Mouse (Mus musculus) forebrain, embryonic 11.5 days (tissue): Measurements from ENCODE around the gene Itgb3bp. TPM values are rescaled to one million over a fixed set of nuclear protein-coding genes. Genes with fewer than 3 reads are reported as not detected.
A peak's percentile ranks its signal among the peaks of the same experiment; 100 is the strongest.

ENCODE experiments used
- ATAC-seq: fragments of 200-750 bp; cut with Nextera tagmentation; replicated peaks from 2 replicates; pipeline ENCODE4 v1.8.0; 2017; ENCODE audit warnings: moderate TSS enrichment; ENCODE audit not compliant: low FRiP score
- DNase-seq: peaks from one replicate; pipeline ENCODE4 v3.0.0-alpha.2; 2017; ENCODE audit warnings: low spot score
- H3K27ac ChIP-seq: fragments of 300-500 bp; sonication (generic); 2 replicates; pipeline ENCODE4 v1.5.1; 2014; ENCODE audit warnings: low read depth, low read length
- H3K27me3 ChIP-seq: fragments of 300-500 bp; sonication (generic); 2 replicates; pipeline ENCODE4 v1.6.1; 2014; ENCODE audit warnings: mild to moderate bottlenecking, low read length, mixed read lengths; ENCODE audit not compliant: control insufficient read depth, insufficient read depth
- H3K36me3 ChIP-seq: fragments of 300-500 bp; sonication (generic); 2 replicates; pipeline ENCODE4 v1.6.1; 2014; ENCODE audit warnings: mild to moderate bottlenecking, low read length, moderate library complexity, mixed read lengths; ENCODE audit not compliant: control insufficient read depth, insufficient read depth
- H3K4me1 ChIP-seq: fragments of 300-500 bp; sonication (generic); replicated peaks from 2 replicates; pipeline ENCODE4 v1.6.1; 2014; ENCODE audit warnings: low read length, mixed read lengths; ENCODE audit not compliant: control insufficient read depth, insufficient read depth
- H3K4me2 ChIP-seq: fragments of 300-500 bp; sonication (generic); 2 replicates; pipeline ENCODE4 v1.6.1; 2014; ENCODE audit warnings: low read depth, mild to moderate bottlenecking, low read length, moderate library complexity, mixed read lengths; ENCODE audit not compliant: severe bottlenecking
- H3K4me3 ChIP-seq: fragments of 300-500 bp; sonication (generic); 2 replicates; pipeline ENCODE4 v1.5.1; 2014; ENCODE audit warnings: low read depth, low read length
- H3K9ac ChIP-seq: fragments of 300-500 bp; sonication (generic); 2 replicates; pipeline ENCODE4 v1.6.1; 2014; ENCODE audit warnings: low read length
- H3K9me3 ChIP-seq: fragments of 300-500 bp; sonication (generic); 2 replicates; pipeline ENCODE4 v1.6.1; 2016; ENCODE audit warnings: low read length, mixed read lengths; ENCODE audit not compliant: control insufficient read depth
- WGBS: fragments of 180-500 bp; shearing (Covaris S2); extraction: QIAGEN DNeasy Blood & Tissue Kit; methylation state at CpG from one replicate; pipeline ENCODE4 v1.1.7; 2014; 5-methylcytosine and 5-hydroxymethylcytosine counted together
- polyA plus RNA-seq: library from polyadenylated mRNA; unstranded; fragments of >200 nt; fragmentation: Nextera tagmentation; extraction: Ambion mirVana; gene quantifications from 2 replicates; pipeline ENCODE4 v1.2.1, GENCODE M21; 2014

The Itgb3bp gene
- polyA plus RNA-seq, 1 experiment from 2014 or later = 57.3 TPM

DNA sequence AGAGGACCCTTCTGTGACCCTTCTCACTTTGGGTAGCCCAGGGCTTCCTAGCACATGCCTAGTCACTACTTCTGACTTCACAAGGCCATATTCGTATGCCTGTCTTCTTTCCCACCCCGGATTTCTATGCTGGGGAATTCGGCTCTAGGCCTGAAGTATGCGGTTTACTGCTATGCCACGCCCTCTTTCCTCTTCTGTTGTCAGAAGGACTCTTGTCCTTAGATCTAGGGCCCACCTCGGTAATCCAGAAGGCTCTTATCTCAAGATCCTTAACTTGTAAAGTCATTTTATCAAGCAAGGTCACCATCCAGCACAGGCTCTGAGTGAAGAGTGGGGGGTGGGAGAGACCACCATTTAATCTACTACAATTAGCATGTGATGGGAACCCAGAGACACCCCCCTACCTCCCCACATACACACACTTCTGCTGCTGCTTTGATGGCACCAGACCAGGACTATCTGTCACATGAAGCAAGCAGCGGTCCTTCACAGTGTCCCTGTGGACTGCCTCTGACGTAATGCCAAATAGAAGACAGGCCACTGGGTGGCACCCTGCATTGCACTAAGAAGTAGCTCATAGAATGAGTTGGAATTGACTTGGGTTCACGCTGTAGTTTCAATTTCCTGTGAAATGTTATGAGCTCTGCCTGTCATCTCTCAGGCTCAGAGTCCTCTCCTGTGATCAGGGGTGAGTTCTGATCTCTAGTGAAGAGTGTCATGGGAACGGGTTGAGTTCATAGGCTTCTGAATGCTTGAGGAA is 12.2 kb upstream of the Itgb3bp start:
- Histone ChIP-seq H3K4me1 (no peaks in the 10 kb centered on the region), H3K27me3 (no peaks in the 10 kb centered on the region), H3K9me3 (no peaks in the 10 kb centered on the region), H3K4me2 (no peak overlapping the region), H3K4me3 (no peak overlapping the region), H3K36me3 (no peaks in the 10 kb centered on the region), H3K27ac (no peak overlapping the region), H3K9ac (no peak overlapping the region)
- no peak; the same call in 1 of the 2 replicates for ATAC-seq
- no peak for DNase-seq
- 88% methylated on average over 10 of the region's 10 CpGs for WGBS

DNA sequence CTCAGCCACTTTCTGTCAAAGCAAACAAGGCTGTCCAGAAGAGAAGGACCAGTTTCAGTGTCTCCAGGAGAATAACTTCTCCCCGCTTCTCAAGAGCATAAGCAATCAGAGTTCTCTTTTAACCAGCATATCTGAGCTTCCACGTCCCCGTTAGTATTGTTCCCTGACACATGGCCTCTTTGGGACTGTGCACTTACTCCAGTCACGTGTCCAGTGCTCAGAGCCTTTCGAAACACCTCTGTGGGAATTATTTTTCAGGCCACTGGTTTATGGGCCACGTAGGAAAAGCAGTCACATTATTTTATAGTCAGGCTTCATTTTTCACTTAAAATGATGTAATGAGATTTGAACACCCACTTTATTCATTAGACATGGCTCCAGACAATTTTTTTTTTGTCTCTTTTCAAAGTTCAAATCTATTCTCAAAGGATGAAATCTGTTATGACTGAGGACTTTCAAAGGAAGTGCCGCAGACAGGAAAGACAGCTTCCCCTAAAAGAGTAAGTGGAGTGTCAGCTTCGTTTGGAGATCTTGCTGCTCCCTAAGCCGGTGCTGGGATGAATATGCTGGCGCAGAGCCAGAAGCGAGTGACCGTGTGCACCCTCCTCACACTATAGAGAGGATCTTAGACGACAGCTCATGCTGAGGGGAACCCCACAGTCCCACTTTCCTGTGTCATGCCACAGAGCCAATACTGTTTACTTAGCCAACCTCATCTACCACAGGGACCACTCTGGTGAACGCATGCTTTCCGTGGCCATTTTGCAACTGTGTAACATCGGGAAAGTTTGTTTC is 10.3 kb upstream of the Itgb3bp start:
- Histone ChIP-seq H3K4me2 (no peak overlapping the region), H3K27ac (no peak overlapping the region), H3K4me1 (no peaks in the 10 kb centered on the region), H3K27me3 (no peaks in the 10 kb centered on the region), H3K9ac (no peak overlapping the region), H3K4me3 (no peak overlapping the region), H3K9me3 (no peaks in the 10 kb centered on the region), H3K36me3 (no peaks in the 10 kb centered on the region)
- no peak for ATAC-seq
- DNase-seq = no peak
- WGBS = 77% methylated on average over 16 of the region's 16 CpGs

DNA sequence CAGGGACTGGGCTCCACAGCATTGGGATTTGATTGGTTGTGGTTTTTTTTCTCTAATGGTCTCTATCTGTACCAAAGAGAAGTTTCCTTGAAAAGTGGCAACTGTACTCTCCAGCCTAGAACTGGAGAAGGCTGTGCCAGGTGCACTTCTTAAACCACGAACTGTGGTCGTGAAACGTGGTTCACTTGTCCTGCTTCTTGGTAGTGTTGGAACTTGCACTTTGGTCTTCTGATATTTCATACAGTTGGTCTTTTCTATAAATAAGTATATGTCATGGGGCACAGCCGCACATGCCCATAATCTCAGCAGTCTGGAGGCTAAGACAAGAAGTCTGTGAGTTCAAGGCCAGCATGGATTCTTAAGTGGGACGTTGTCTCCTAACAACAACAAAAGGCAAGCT is 6.7 kb upstream of the Itgb3bp start:
- Histone ChIP-seq H3K9me3 (no peaks in the 10 kb centered on the region), H3K27ac (no peak overlapping the region), H3K4me3 (no peak overlapping the region), H3K36me3 (no peaks in the 10 kb centered on the region), H3K27me3 (no peaks in the 10 kb centered on the region), H3K9ac (no peak overlapping the region), H3K4me1 (no peaks in the 10 kb centered on the region), H3K4me2 (no peak overlapping the region)
- 94% methylated on average over 5 of the region's 5 CpGs for WGBS
- no peak for ATAC-seq
- no peak for DNase-seq

DNA sequence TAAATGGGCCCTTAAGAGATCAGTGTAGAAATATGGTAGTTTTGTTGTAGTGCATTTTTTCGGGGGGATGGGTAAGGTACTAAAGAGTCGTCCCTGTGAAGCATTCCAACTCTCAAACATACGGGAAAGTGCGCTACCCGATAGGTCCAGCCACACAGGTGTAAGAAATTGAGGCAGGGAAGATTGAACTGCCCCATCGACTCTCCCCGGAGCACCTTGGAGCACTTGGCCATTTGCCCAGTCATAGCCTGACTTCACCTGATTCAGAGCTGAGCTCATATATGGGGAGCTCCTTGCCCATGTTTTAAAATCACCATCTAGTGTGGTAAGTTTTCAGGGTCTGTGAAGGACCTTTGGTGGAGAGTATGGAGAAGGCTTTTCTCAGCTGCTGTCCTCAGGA is 5.2 kb upstream of the Itgb3bp start:
- DNase-seq (no peak), ATAC-seq (no peak)
- 93% methylated on average over 7 of the region's 7 CpGs for WGBS

DNA sequence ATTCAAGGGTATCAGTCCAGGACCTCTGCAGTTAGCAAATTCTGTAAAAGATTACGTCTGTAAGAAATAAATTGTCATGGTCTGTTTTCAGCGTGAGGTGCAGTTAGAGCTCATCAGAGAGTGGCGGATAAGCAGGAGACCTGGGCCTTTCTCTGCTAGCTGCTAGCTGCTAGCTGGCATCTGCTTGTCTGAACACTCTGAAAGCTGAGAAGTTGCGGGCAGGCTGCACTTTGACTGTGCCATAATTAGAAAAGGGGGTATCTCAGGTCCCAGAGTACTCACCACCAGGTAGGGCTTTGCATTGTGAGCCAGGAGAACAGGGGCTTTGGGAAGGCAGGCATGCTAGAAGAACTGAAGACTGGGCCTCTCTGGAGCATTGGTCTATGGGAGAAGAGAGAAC is 2.2 kb upstream of the Itgb3bp start:
- Histone ChIP-seq H3K27ac (no peak overlapping the region), H3K9me3 (no peaks in the 10 kb centered on the region), H3K27me3 (no peaks in the 10 kb centered on the region), H3K4me1 (no peaks in the 10 kb centered on the region), H3K4me2 (no peak overlapping the region), H3K36me3 (no peaks in the 10 kb centered on the region), H3K4me3 (no peak overlapping the region), H3K9ac (no peak overlapping the region)
- 91% methylated on average over 4 of the region's 4 CpGs for WGBS
- DNase-seq = no peak
- no peak for ATAC-seq

More for the DNA sequence above, 5.2 kb upstream of the Itgb3bp start:
- no peak overlapping the region for H3K9ac ChIP-seq
- no peaks in the 10 kb centered on the region for H3K27me3 ChIP-seq
- no peak overlapping the region for H3K4me3 ChIP-seq
- H3K9me3 ChIP-seq = no peaks in the 10 kb centered on the region
- no peak overlapping the region for H3K27ac ChIP-seq
- no peaks in the 10 kb centered on the region for H3K4me1 ChIP-seq
- H3K36me3 ChIP-seq = no peaks in the 10 kb centered on the region
- H3K4me2 ChIP-seq = no peak overlapping the region

DNA sequence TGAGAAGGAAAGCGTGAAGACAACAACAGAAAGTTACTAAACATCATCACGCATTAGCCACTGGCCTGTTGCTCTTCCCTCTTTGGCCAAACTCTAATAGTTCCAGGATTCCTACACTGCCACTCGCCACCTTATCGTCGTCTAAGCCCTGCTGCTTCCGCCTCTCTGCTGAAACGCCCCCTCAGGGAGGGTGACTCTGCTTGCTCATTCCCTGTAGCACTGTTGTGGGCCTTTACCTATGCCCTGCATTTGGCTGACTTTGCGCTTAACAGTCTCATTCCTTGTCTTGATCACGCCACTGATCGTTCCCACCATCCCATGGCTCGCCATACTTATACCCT is 1.6 kb upstream of the Itgb3bp start:
- H3K36me3 ChIP-seq = no peaks in the 10 kb centered on the region
- ATAC-seq (no peak), DNase-seq (no peak)
- H3K9ac ChIP-seq = no peak overlapping the region
- no peaks in the 10 kb centered on the region for H3K9me3 ChIP-seq
- 62% methylated on average over 11 of the region's 11 CpGs for WGBS
- no peak overlapping the region for H3K4me2 ChIP-seq
- no peaks in the 10 kb centered on the region for H3K27me3 ChIP-seq
- no peaks in the 10 kb centered on the region for H3K4me1 ChIP-seq
- no peak overlapping the region for H3K4me3 ChIP-seq
- no peak overlapping the region for H3K27ac ChIP-seq

DNA sequence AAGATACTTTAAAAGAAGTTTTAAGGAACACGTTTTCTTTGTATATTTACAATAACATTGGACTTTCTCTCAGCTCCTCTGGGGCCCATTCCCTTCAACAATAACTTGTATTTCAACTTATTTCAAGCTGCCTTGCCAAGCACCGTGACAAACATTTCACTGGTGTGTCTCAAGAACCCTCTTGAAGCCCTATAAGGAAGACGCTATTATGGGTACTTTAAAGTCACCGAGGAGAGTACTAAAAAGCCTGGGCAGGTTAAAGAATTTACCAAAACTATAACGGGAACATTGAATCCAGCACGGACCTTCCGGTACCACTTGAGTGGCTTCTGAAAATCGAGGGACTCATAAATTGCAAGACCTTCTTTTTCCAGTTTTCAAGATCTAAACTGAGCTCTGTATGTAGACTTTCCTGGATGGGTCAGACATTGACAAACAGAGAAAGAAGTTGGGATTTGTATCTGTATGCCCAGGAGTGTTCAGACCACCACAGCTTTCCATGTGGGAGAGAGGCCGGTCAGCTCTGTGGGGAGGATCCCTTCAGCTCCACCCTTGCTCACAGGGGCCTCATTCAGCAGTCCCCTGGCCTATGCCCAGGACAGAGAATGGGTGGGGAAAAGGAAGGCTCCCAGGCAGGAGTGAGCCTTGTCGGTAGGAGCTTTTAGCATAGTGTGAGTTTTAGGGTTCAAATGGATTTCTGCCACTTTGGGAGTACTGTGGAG is 1.1 kb upstream of the Itgb3bp start:
- Histone ChIP-seq H3K4me1 (no peaks in the 10 kb centered on the region), H3K4me2 (peak overlapping the region; percentile 6; the same call in 1 of the 2 replicates), H3K27ac (no peak overlapping the region), H3K9me3 (no peaks in the 10 kb centered on the region), H3K36me3 (no peaks in the 10 kb centered on the region), H3K4me3 (peak overlapping the region; percentile 61), H3K9ac (no peak overlapping the region), H3K27me3 (no peaks in the 10 kb centered on the region)
- DNase-seq = no peak
- 57% methylated on average over 10 of the region's 10 CpGs for whole genome bisulfite sequencing
- ATAC-seq = no peak

DNA sequence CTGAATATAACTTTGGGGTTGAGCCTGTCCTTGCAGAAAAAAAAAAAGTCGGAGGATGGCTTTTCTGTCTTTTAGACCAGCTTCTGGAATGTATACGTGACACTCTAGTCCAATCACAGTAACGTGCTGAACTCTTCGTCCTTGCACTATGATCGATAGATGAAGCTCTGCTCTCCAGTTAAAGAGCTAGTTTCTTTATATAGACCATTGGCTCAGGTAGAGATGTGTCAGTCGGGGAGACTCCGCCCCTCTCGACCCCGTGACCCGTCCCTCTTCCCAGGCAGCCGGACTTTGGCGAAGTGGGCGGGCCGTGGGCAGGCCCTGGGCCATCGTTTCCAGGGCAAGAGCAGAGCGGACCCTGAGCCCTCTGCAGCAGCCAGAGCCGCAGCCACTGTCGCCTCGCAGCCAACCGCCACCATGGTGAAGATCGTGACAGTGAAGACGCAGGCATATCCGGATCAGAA is 432 bp downstream of the Itgb3bp start, which contains the start of gene Pgm1:
Gene Pgm1, plus strand, starts transcription at position 266 of the 464 bp plus-strand sequence.
- 5% methylated on average over 23 of the region's 23 CpGs for WGBS

More for the DNA sequence above, 432 bp downstream of the Itgb3bp start, which contains the start of gene Pgm1:
- H3K4me3 ChIP-seq = peak within 1 kb of the TSS; percentile 61
- no peaks in the 10 kb centered on the region for H3K4me1 ChIP-seq
- DNase-seq (peak; percentile 85), ATAC-seq (peak; percentile 87)
- H3K36me3 ChIP-seq = no peaks in the 10 kb centered on the region
- peak within 1 kb of the TSS; percentile 77 for H3K9ac ChIP-seq
- no peaks in the 10 kb centered on the region for H3K27me3 ChIP-seq
- H3K27ac ChIP-seq = peak within 1 kb of the TSS; percentile 70
- no peaks in the 10 kb centered on the region for H3K9me3 ChIP-seq
- H3K4me2 ChIP-seq = peak within 1 kb of the TSS; percentile 92
